Mouse (Mus musculus) spleen, adult 2 months (tissue): ENCODE measurements around the gene Timm50.

Experiments
- CTCF ChIP-seq: fragments of 200-500 bp; IDR thresholded peaks from 2 replicates; pipeline ENCODE4 v1.5.1; 2011; ENCODE audit warnings: mild to moderate bottlenecking, inconsistent platforms; ENCODE audit not compliant: insufficient read depth, insufficient read length, insufficient replicate concordance; ENCODE audit errors: extremely low read depth
- POLR2A ChIP-seq: fragments of 200-500 bp; IDR thresholded peaks from 2 replicates; pipeline ENCODE4 v1.6.1; 2011; ENCODE audit warnings: low read depth, low read length, inconsistent platforms

GRCm38 (mm10) chr7:28353267-28353666 lies 41.4 kb upstream of the Timm50 start:
- TF ChIP-seq CTCF (no peak), POLR2A (no peak)
